Mouse (Mus musculus) G1E (cell line): ENCODE measurements at regions not wholly inside any gene's neighbourhood (a gene's known extent, or its start where the extent isn't known, plus 50 kb on each side); places are given as distances from the start of the nearest gene placed in this dataset.

Experiments used
- ATAC-seq: 2 replicates; pipeline ENCODE4 v1.8.0; 2016; ENCODE audit warnings: mild to moderate bottlenecking; ENCODE audit not compliant: insufficient number of reproducible peaks, poor library complexity, low FRiP score, severe bottlenecking; ENCODE audit errors: extremely low read depth
- DNase-seq: peaks from one replicate; pipeline ENCODE4 v3.0.0; 2012; ENCODE audit warnings: low spot score
- H3K27me3 ChIP-seq: 2 replicates; pipeline ENCODE4 v1.6.1; 2012; ENCODE audit warnings: mild to moderate bottlenecking, low read length, inconsistent platforms; ENCODE audit not compliant: insufficient read depth
- H3K36me3 ChIP-seq: replicated peaks from 2 replicates; pipeline ENCODE3; 2012; ENCODE audit warnings: mild to moderate bottlenecking, inconsistent platforms
- H3K4me1 ChIP-seq: 2 replicates; pipeline ENCODE4 v1.6.1; 2012; ENCODE audit warnings: low read depth, low read length, inconsistent platforms, mixed read lengths; ENCODE audit not compliant: insufficient read depth
- H3K4me3 ChIP-seq: 2 replicates; pipeline ENCODE4 v1.5.1; 2012; ENCODE audit warnings: low read depth, mild to moderate bottlenecking, inconsistent platforms, low read length, moderate library complexity, mixed read lengths
- H3K9me3 ChIP-seq: replicated peaks from 2 replicates; pipeline ENCODE4 v1.6.1; 2012; ENCODE audit warnings: inconsistent platforms
- CTCF ChIP-seq: IDR thresholded peaks from 2 replicates; pipeline ENCODE4 v1.5.1; 2012; ENCODE audit warnings: low read depth, low read length, inconsistent platforms, mixed read lengths
- GATA1 ChIP-seq: IDR thresholded peaks from 2 replicates; pipeline ENCODE4 v1.6.1; 2012; ENCODE audit warnings: borderline replicate concordance, low read length, inconsistent platforms, mixed read lengths
- GATA2 ChIP-seq: IDR thresholded peaks from 2 replicates; pipeline ENCODE4 v1.6.1; 2012; ENCODE audit warnings: low read depth, low read length, inconsistent platforms, borderline replicate concordance
- POLR2AphosphoS5 ChIP-seq: IDR thresholded peaks from 2 replicates; pipeline ENCODE4 v1.6.1; 2012; ENCODE audit warnings: low read depth, low read length, inconsistent platforms; ENCODE audit not compliant: insufficient replicate concordance
- TAL1 ChIP-seq: conservative IDR thresholded peaks from 2 replicates; pipeline ENCODE4 v1.6.1; 2012; ENCODE audit warnings: low read depth, low read length, inconsistent platforms, mixed read lengths

GRCm38 (mm10) chr4:110051872-110052271 lies 74.0 kb downstream of the Dmrta2 start:
- Histone ChIP-seq H3K4me1 (no peaks in the 10 kb centered on the region), H3K9me3 (peaks cover 27% of the 10 kb centered on the region)
- no peak for ATAC-seq

GRCm38 (mm10) chr4:110052998-110053397 lies 75.1 kb downstream of the Dmrta2 start:
- TF ChIP-seq CTCF (no peak), TAL1 (no peak), POLR2AphosphoS5 (no peak), GATA1 (no peak), GATA2 (no peak)
- Histone ChIP-seq H3K36me3 (no peaks in the 10 kb centered on the region), H3K9me3 (peaks cover 27% of the 10 kb centered on the region), H3K4me3 (no peak overlapping the region), H3K27me3 (no peaks in the 10 kb centered on the region; the same call in 1 of the 2 replicates), H3K4me1 (no peaks in the 10 kb centered on the region)
- DNase-seq (no peak), ATAC-seq (no peak)

More at GRCm38 (mm10) chr4:110051872-110052271, 74.0 kb downstream of the Dmrta2 start:
- Histone ChIP-seq H3K36me3 (no peaks in the 10 kb centered on the region), H3K27me3 (no peaks in the 10 kb centered on the region; the same call in 1 of the 2 replicates), H3K4me3 (no peak overlapping the region)
- no peak for DNase-seq
- TF ChIP-seq GATA2 (no peak), GATA1 (no peak), POLR2AphosphoS5 (no peak), TAL1 (no peak), CTCF (no peak)

DNA sequence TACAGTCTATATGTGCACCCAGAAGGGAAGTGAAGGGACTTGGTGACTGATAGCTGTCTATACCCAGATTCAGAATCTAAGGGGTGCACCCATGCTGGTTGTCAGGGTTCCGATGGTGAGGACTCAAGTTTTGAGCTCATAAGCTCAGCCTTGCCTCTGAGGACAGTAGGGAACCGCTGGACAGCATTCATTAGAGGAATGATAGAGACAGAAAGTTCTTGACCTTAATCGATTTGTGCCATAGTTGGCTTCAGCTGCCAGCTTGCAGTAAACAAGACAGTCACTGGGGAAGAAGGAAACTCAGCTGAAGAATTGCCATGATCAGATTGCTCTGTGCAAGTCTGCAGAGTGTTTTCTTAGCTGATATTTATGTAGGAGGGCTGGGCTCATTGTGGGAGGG lies 96.0 kb downstream of the Dmrta2 start:
- ATAC-seq (no peak), DNase-seq (no peak)
- no peak for TF ChIP-seq CTCF
- no peak for TF ChIP-seq TAL1
- TF ChIP-seq POLR2AphosphoS5: no peak
- no peak for TF ChIP-seq GATA1
- TF ChIP-seq GATA2: no peak
- Histone ChIP-seq H3K4me1 (no peaks in the 10 kb centered on the region), H3K27me3 (no peaks in the 10 kb centered on the region), H3K4me3 (no peak overlapping the region), H3K36me3 (no peaks in the 10 kb centered on the region), H3K9me3 (peaks cover 36% of the 10 kb centered on the region)

DNA sequence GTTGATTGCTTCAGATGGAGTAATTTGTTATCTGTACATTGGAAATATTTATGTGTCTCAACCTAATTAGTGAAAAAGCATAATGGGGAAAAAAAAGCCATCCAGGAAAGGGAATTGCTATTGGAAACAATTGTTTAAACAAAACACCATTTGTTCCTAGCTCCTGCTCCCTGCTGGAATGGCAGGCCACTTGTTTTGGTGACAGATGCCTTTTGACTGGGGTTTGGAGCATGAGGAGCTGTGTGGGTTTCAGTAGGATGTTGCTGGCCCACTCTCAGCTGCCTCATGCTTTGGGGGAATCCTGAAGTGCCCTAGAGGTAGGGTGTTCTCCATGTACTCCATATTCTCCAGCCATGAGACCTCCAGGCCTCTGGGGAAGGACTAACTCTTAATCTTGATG lies 105.5 kb downstream of the Dmrta2 start:
- Histone ChIP-seq H3K27me3 (no peaks in the 10 kb centered on the region), H3K4me1 (no peaks in the 10 kb centered on the region), H3K4me3 (no peak overlapping the region), H3K9me3 (peaks cover 52% of the 10 kb centered on the region), H3K36me3 (no peaks in the 10 kb centered on the region)
- no peak for ATAC-seq
- TF ChIP-seq GATA2 (no peak), CTCF (no peak), TAL1 (no peak)
- DNase-seq: no peak

- TF ChIP-seq CTCF (no peak), POLR2AphosphoS5 (no peak), GATA1 (no peak), GATA2 (no peak), TAL1 (no peak)
- Histone ChIP-seq H3K4me1 (no peaks in the 10 kb centered on the region), H3K4me3 (no peak overlapping the region), H3K27me3 (no peaks in the 10 kb centered on the region), H3K36me3 (no peaks in the 10 kb centered on the region), H3K9me3 (peaks cover 38% of the 10 kb centered on the region)
- ATAC-seq (no peak), DNase-seq (peak; percentile 5)
Observed at GRCm38 (mm10) chr4:110087570-110088247, 109.9 kb downstream of the Dmrta2 start.

GRCm38 (mm10) chr4:110093040-110093820 lies 115.4 kb downstream of the Dmrta2 start:
- Histone ChIP-seq H3K4me3 (no peak overlapping the region), H3K36me3 (no peaks in the 10 kb centered on the region), H3K4me1 (no peaks in the 10 kb centered on the region), H3K27me3 (no peaks in the 10 kb centered on the region), H3K9me3 (peaks cover 44% of the 10 kb centered on the region)
- DNase-seq (no peak), ATAC-seq (no peak)
- TF ChIP-seq POLR2AphosphoS5 (no peak), TAL1 (no peak), CTCF (no peak)
